Mouse (Mus musculus): ENCODE measurements around the gene Serinc2.

- TF ChIP-seq CTCF (IDR thresholded peaks at IDR 0.05; ENCODE audit: borderline replicate concordance, control insufficient read depth, extremely low read depth, insufficient read depth, low read length, poor library complexity): no peak
- no peak for TF ChIP-seq POLR2A (IDR thresholded peaks at IDR 0.05; ENCODE audit: control insufficient read depth, extremely low read depth, insufficient read depth, low read length, poor library complexity)
Measured at GRCm38 (mm10) chr4:130270611-130271347, 8.2 kb downstream of the Serinc2 start.

Measured in thymus, adult 2 months (tissue).